Mouse (Mus musculus) kidney, postnatal 0 days (tissue): Measurements from ENCODE around the gene Faf2. TPM values are rescaled to one million over a fixed set of nuclear protein-coding genes. Genes with fewer than 3 reads are reported as not detected.
A peak's percentile ranks its signal among the peaks of the same experiment; 100 is the strongest.

Experiments
- ATAC-seq: fragments of 200-750 bp; cut with Nextera tagmentation; replicated peaks from 2 replicates; pipeline ENCODE4 v1.8.0; 2017; ENCODE audit warnings: low read depth, moderate number of reproducible peaks, moderate TSS enrichment, moderate library complexity; ENCODE audit not compliant: low FRiP score
- DNase-seq: peaks from one replicate; pipeline ENCODE4 v3.0.0-alpha.2; 2016; ENCODE audit warnings: low spot score
- H3K27ac ChIP-seq: fragments of 300-500 bp; sonication (generic); 2 replicates; pipeline ENCODE4 v1.5.1; 2014; ENCODE audit warnings: mild to moderate bottlenecking
- H3K27me3 ChIP-seq: fragments of 300-500 bp; sonication (generic); 2 replicates; pipeline ENCODE4 v1.6.1; 2014; ENCODE audit warnings: low read length, mixed read lengths; ENCODE audit not compliant: insufficient read depth
- H3K36me3 ChIP-seq: fragments of 300-500 bp; sonication (generic); 2 replicates; pipeline ENCODE4 v1.6.1; 2014; ENCODE audit warnings: low read length, mixed read lengths; ENCODE audit not compliant: insufficient read depth
- H3K4me1 ChIP-seq: fragments of 300-500 bp; sonication (generic); replicated peaks from 2 replicates; pipeline ENCODE4 v1.6.1; 2014; ENCODE audit warnings: antibody characterized with exemption, low read length, mixed read lengths; ENCODE audit not compliant: insufficient read depth
- H3K4me2 ChIP-seq: fragments of 300-500 bp; sonication (generic); 2 replicates; pipeline ENCODE4 v1.6.1; 2014; ENCODE audit warnings: mild to moderate bottlenecking, low read length, moderate library complexity, mixed read lengths
- H3K4me3 ChIP-seq: fragments of 300-500 bp; sonication (generic); replicated peaks from 2 replicates; pipeline ENCODE4 v1.5.1; 2014; ENCODE audit warnings: low read depth, low read length
- H3K9ac ChIP-seq: fragments of 300-500 bp; sonication (generic); 2 replicates; pipeline ENCODE4 v1.6.1; 2014; ENCODE audit warnings: low read depth, low read length
- H3K9me3 ChIP-seq: fragments of 300-500 bp; sonication (generic); replicated peaks from 2 replicates; pipeline ENCODE4 v1.6.1; 2016; ENCODE audit warnings: low read length, inconsistent platforms, mixed read lengths
- CTCF ChIP-seq: IDR thresholded peaks from 2 replicates; pipeline ENCODE4 v1.5.1; 2016; ENCODE audit warnings: antibody characterized with exemption, low read depth, mild to moderate bottlenecking, moderate library complexity
- WGBS: fragments of 180-500 bp; shearing (Covaris S2); extraction: QIAGEN DNeasy Blood & Tissue Kit; methylation state at CpG from one replicate; pipeline ENCODE4 v1.1.7; 2014; 5-methylcytosine and 5-hydroxymethylcytosine counted together
- polyA plus RNA-seq: library from polyadenylated mRNA; unstranded; fragments of >200 nt; fragmentation: Nextera tagmentation; extraction: Ambion mirVana; gene quantifications from 2 replicates; pipeline ENCODE4 v1.2.1, GENCODE M21; 2015

The Faf2 gene
- polyA plus RNA-seq, 1 experiment from 2014 or later: 61.2 TPM

GRCm38 (mm10) chr13:54581385-54581784 lies 40.2 kb upstream of the Faf2 start:
- Histone ChIP-seq H3K4me3 (no peak overlapping the region), H3K4me2 (no peak overlapping the region), H3K27me3 (no peaks in the 10 kb centered on the region), H3K27ac (no peak overlapping the region), H3K9ac (no peak overlapping the region), H3K4me1 (0 out of 2 replicates have a peak, but pooled peaks cover 3% of the 10 kb centered on the region), H3K9me3 (no peaks in the 10 kb centered on the region), H3K36me3 (peaks cover 63% of the 10 kb centered on the region)
- TF ChIP-seq CTCF: no peak
- no peak for DNase-seq
- no peak for ATAC-seq
- 76% methylated on average over 2 of the region's 2 CpGs for WGBS

- peaks cover 64% of the 10 kb centered on the region for H3K36me3 ChIP-seq
These were observed 39.5 kb upstream of the Faf2 start for GRCm38 (mm10) chr13:54582126-54582525.

GRCm38 (mm10) chr13:54582860-54583259 lies 38.7 kb upstream of the Faf2 start:
- no peak overlapping the region for H3K9ac ChIP-seq
- H3K4me1 ChIP-seq: no peaks in the 10 kb centered on the region
- WGBS: 86% methylated on average over 5 of the region's 5 CpGs
- no peak overlapping the region for H3K4me3 ChIP-seq
- DNase-seq: no peak
- TF ChIP-seq CTCF: no peak
- H3K36me3 ChIP-seq: peaks cover 63% of the 10 kb centered on the region
- H3K9me3 ChIP-seq: no peaks in the 10 kb centered on the region
- no peaks in the 10 kb centered on the region for H3K27me3 ChIP-seq
- H3K27ac ChIP-seq: no peak overlapping the region
- no peak overlapping the region for H3K4me2 ChIP-seq
- ATAC-seq: no peak

More at GRCm38 (mm10) chr13:54582126-54582525, 39.5 kb upstream of the Faf2 start:
- 76% methylated on average over 10 of the region's 10 CpGs for whole genome bisulfite sequencing
- ATAC-seq (no peak), DNase-seq (no peak)
- no peaks in the 10 kb centered on the region for H3K4me1 ChIP-seq
- no peak for TF ChIP-seq CTCF
- H3K4me3 ChIP-seq: no peak overlapping the region
- H3K4me2 ChIP-seq: no peak overlapping the region
- H3K9ac ChIP-seq: no peak overlapping the region
- no peaks in the 10 kb centered on the region for H3K9me3 ChIP-seq
- H3K27ac ChIP-seq: no peak overlapping the region
- no peaks in the 10 kb centered on the region for H3K27me3 ChIP-seq

- TF ChIP-seq CTCF: no peak
- 82% methylated on average over 11 of the region's 11 CpGs for WGBS
- DNase-seq (no peak), ATAC-seq (no peak)
- H3K27ac ChIP-seq: no peak overlapping the region
- H3K36me3 ChIP-seq: peaks cover 38% of the 10 kb centered on the region; the same call in 1 of the 2 replicates
- H3K9ac ChIP-seq: no peak overlapping the region
- no peaks in the 10 kb centered on the region for H3K4me1 ChIP-seq
- no peaks in the 10 kb centered on the region for H3K27me3 ChIP-seq
- H3K9me3 ChIP-seq: no peaks in the 10 kb centered on the region
- H3K4me2 ChIP-seq: no peak overlapping the region
- no peak overlapping the region for H3K4me3 ChIP-seq
These were observed 35.8 kb upstream of the Faf2 start for GRCm38 (mm10) chr13:54585831-54586230.

- Histone ChIP-seq H3K4me3 (peak overlapping the region; percentile 61), H3K4me2 (peak overlapping the region; percentile 74), H3K9me3 (no peaks in the 10 kb centered on the region), H3K27ac (peak overlapping the region; percentile 85), H3K36me3 (peaks cover 13% of the 10 kb centered on the region; the same call in 1 of the 2 replicates), H3K4me1 (no peaks in the 10 kb centered on the region), H3K27me3 (no peaks in the 10 kb centered on the region), H3K9ac (peak overlapping the region; percentile 71)
- no peak for TF ChIP-seq CTCF
- DNase-seq (no peak), ATAC-seq (0 out of 2 replicates have a peak, but pooled peaks have one; percentile 5)
- WGBS: 1% methylated on average over 24 of the region's 24 CpGs
These were observed 32.1 kb upstream of the Faf2 start for GRCm38 (mm10) chr13:54589414-54589995.

- ATAC-seq (peak; percentile 95), DNase-seq (peak; percentile 99)
- no peak for TF ChIP-seq CTCF
- under 1% methylated on average over 51 of the region's 51 CpGs for WGBS
- Histone ChIP-seq H3K9ac (peak within 1 kb of the TSS; percentile 76), H3K27me3 (no peaks in the 10 kb centered on the region), H3K9me3 (no peaks in the 10 kb centered on the region), H3K36me3 (peaks cover 8% of the 10 kb centered on the region; the same call in 1 of the 2 replicates), H3K4me2 (peak within 1 kb of the TSS; percentile 74), H3K4me3 (peak within 1 kb of the TSS; percentile 61), H3K27ac (peak within 1 kb of the TSS; percentile 85), H3K4me1 (no peaks in the 10 kb centered on the region)
These were observed 31.3 kb upstream of the Faf2 start, which contains the start of the genes Nop16 and Higd2a for GRCm38 (mm10) chr13:54589996-54590951. TSS of gene Nop16 (minus strand) at chr13:54590090. TSS of gene Higd2a (plus strand) at chr13:54590207.
